Comparison of ENCODE assay signal across 13 mouse cellular contexts in the genomic region with DNA sequence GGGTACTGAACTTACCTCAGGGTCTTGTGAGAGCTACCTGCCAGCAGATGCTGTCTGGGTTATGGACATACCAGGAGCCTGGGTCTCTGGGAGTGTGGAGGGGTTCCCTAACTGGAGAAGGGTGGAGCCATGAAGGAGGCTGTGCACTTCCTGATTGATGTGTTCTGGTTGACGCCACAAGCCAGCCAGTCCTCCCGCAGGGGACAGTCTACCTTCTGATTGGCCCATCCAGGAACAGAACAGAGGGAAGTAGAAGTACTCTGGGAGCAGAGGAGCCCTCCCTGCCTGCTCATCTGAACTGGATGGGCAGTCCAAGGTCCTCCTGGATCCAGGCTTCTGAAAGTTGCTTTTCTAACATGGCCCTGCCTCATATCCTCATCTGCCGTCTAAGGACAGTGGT. TPM values are rescaled to one million over a fixed set of nuclear protein-coding genes. Genes with fewer than 3 reads are reported as not detected.
DNase-seq lines count a peak whose midpoint lies in the region; ATAC-seq and TF ChIP-seq lines count a peak whose summit lies in the region.
"Had no signal": no experiment of that assay in that cellular context is flagged by ENCODE, and none has a peak within 500 bp of the region (broad histone marks: within the 10 kb centered on the region; RNA-seq: fewer than 3 reads in every experiment).

A gene (minus strand): TSS at position 147 of the 400 bp plus-strand sequence.

- no peak within 1 kb of the TSS for H3K4me2 ChIP-seq in heart, postnatal 0 days (ENCODE audit: low read depth, low read length)
- H3K4me2 ChIP-seq: heart, embryonic 13.5 days; lung, embryonic 14.5 days had no signal

- peaks cover 15% of the 10 kb centered on the region for H3K36me3 ChIP-seq in heart, postnatal 0 days (replicated peaks; ENCODE audit: control insufficient read depth, insufficient read depth, low read length)
- H3K36me3 ChIP-seq in liver, adult 2 months (ENCODE audit: control insufficient read depth, insufficient read depth, low read length) = no peaks in the 10 kb centered on the region
- peaks cover 33% of the 10 kb centered on the region for H3K36me3 ChIP-seq in forebrain, embryonic 10.5 days (replicated peaks)

- no peak for TF ChIP-seq POLR2A in bone marrow, adult 2 months (IDR thresholded peaks at IDR 0.05; ENCODE audit: borderline replicate concordance, control insufficient read depth, low read depth, low read length)
- no peak for TF ChIP-seq POLR2A in liver, adult 2 months (IDR thresholded peaks at IDR 0.05; ENCODE audit: extremely low read depth, insufficient read depth, low read length)

- no peak within 1 kb of the TSS for H3K9ac ChIP-seq in heart, postnatal 0 days (replicated peaks; ENCODE audit: low read depth, low read length)
- no peak within 1 kb of the TSS for H3K9ac ChIP-seq in liver, adult 2 months (ENCODE audit: low read depth, low read length)
- H3K9ac ChIP-seq: forebrain, postnatal 0 days; heart, embryonic 13.5 days; lung, embryonic 14.5 days had no signal

- no peak within 1 kb of the TSS for H3K4me3 ChIP-seq in heart, postnatal 0 days (ENCODE audit: low read depth, low read length)
- peak within 1 kb of the TSS; percentile 77 for H3K4me3 ChIP-seq in bone marrow, adult 2 months (replicated peaks; ENCODE audit: control insufficient read depth, low read depth, low read length)
- H3K4me3 ChIP-seq in liver, adult 2 months (ENCODE audit: insufficient read depth, low read depth, low read length) = no peak within 1 kb of the TSS
- no peak within 1 kb of the TSS for H3K4me3 ChIP-seq in forebrain, embryonic 10.5 days
- H3K4me3 ChIP-seq: heart, embryonic 13.5 days had no signal

- H3K27ac ChIP-seq in heart, postnatal 0 days (ENCODE audit: low read depth) = peak within 1 kb of the TSS; percentile 22
- H3K27ac ChIP-seq in bone marrow, adult 2 months (ENCODE audit: control insufficient read depth, insufficient read depth, low read depth, low read length, poor library complexity) = peak within 1 kb of the TSS; percentile 53
- no peak within 1 kb of the TSS for H3K27ac ChIP-seq in liver, adult 2 months (replicated peaks; ENCODE audit: insufficient read depth, low read depth, low read length)
- no peak within 1 kb of the TSS for H3K27ac ChIP-seq in forebrain, embryonic 10.5 days
- H3K27ac ChIP-seq: heart, embryonic 13.5 days had no signal

- no peaks in the 10 kb centered on the region for H3K79me2 ChIP-seq in liver, adult 2 months (ENCODE audit: control insufficient read depth, insufficient read depth, low read length)

- intact Hi-C loops in heart, postnatal 25 days (cut with DNase I) = no loop called here

- no peaks in the 10 kb centered on the region for H3K9me3 ChIP-seq in heart, postnatal 0 days (replicated peaks; ENCODE audit: control insufficient read depth, low read length)
- H3K9me3 ChIP-seq in forebrain, embryonic 10.5 days = no peaks in the 10 kb centered on the region
- H3K9me3 ChIP-seq: heart, embryonic 13.5 days had no signal

- TF ChIP-seq EP300 in heart, postnatal 0 days (IDR thresholded peaks at IDR 0.05; ENCODE audit: low read depth) = no peak

- no peak for ATAC-seq in heart, postnatal 0 days (ENCODE audit: insufficient read depth, low read depth)
- ATAC-seq: forebrain, postnatal 0 days had no signal

- H3K4me1 ChIP-seq in heart, postnatal 0 days (ENCODE audit: control insufficient read depth, insufficient read depth) = peaks cover 12% of the 10 kb centered on the region
- no peaks in the 10 kb centered on the region; the same call in 1 of the 2 replicates for H3K4me1 ChIP-seq in bone marrow, adult 2 months (ENCODE audit: control insufficient read depth, insufficient read depth, low read length)
- H3K4me1 ChIP-seq in liver, adult 2 months (ENCODE audit: control insufficient read depth, insufficient read depth, low read length) = no peaks in the 10 kb centered on the region
- peaks cover 10% of the 10 kb centered on the region; the same call in 1 of the 2 replicates for H3K4me1 ChIP-seq in forebrain, embryonic 10.5 days

- no peaks in the 10 kb centered on the region for H3K27me3 ChIP-seq in heart, postnatal 0 days (ENCODE audit: control insufficient read depth, insufficient read depth, low read length)
- H3K27me3 ChIP-seq in liver, adult 2 months (ENCODE audit: control insufficient read depth, insufficient read depth, low read length) = no peaks in the 10 kb centered on the region
- H3K27me3 ChIP-seq in forebrain, embryonic 10.5 days (ENCODE audit: poor library complexity, severe bottlenecking) = no peaks in the 10 kb centered on the region
- H3K27me3 ChIP-seq: heart, embryonic 13.5 days had no signal

- WGBS in heart, postnatal 0 days = 53% methylated on average over 3 of the region's 3 CpGs
- 19% methylated on average over 3 of the region's 3 CpGs for WGBS in bone marrow, adult 2 months
- WGBS in liver, adult 2 months = 65% methylated on average over 3 of the region's 3 CpGs
- 73% methylated on average over 3 of the region's 3 CpGs for WGBS in forebrain, embryonic 10.5 days

- no peak for DNase-seq in heart, postnatal 0 days (ENCODE audit: low spot score)
- DNase-seq in heart, postnatal 25 days (ENCODE audit: low spot score) = no peak
- DNase-seq in liver, adult 2 months (ENCODE audit: extremely low read depth, low read depth, low spot score) = peak; percentile 16
- DNase-seq in monocyte, adult 2 months (ENCODE audit: low read depth in 1 of 2, low spot score in 2 of 2) = peak; percentile 57 to 64
- DNase-seq in left cerebral cortex, adult 11 months (ENCODE audit: low spot score) = no peak
- no peak for DNase-seq in forebrain, embryonic 10.5 days (ENCODE audit: extremely low spot score, low spot score)
- no peak for DNase-seq in ovary, postnatal 10 days (ENCODE audit: low spot score)
- DNase-seq: embryo, embryonic 11 days; forebrain, postnatal 0 days; kidney, postnatal 14 days; lung, embryonic 14.5 days had no signal

- no peak for TF ChIP-seq CTCF in heart, postnatal 0 days (IDR thresholded peaks at IDR 0.05; ENCODE audit: low read depth)
- TF ChIP-seq CTCF in bone marrow, adult 2 months (IDR thresholded peaks at IDR 0.05; ENCODE audit: control insufficient read depth, insufficient read depth, low read length) = no peak
- TF ChIP-seq CTCF in liver, adult 2 months (IDR thresholded peaks at IDR 0.05; ENCODE audit: low read depth, low read length) = no peak

RNA-seq across cellular contexts. Expression of the gene that starts here (rescaled TPM):
- total RNA-seq in heart, postnatal 0 days (2014; rRNA removed; ENCODE audit: low replicate concordance) = 1.5 TPM in 1 of 2 replicates, not detected in the other
- polyA plus RNA-seq in heart, postnatal 0 days (2015; fragmentation: Nextera tagmentation; extraction: Ambion mirVana) = 0.18 and 0.31 TPM in 2 replicates
- 1 to 10 TPM; 1.8 to 1.9 TPM for total RNA-seq in heart, postnatal 25 days (2021)
- polyA plus RNA-seq in bone marrow, adult 2 months (2011; ENCODE audit: insufficient read depth, insufficient read length, low replicate concordance, missing spikeins) = 67.0 and 199 TPM in 2 replicates
- total RNA-seq in liver, adult 2 months (2014; rRNA removed) = 0.81 and 0.92 TPM in 2 replicates
- polyA plus RNA-seq in liver, adult 2 months (2012; rRNA removed) = 0.40 and 0.84 TPM in 2 replicates
- 1.00 and 1.2 TPM in 2 replicates for polyA plus RNA-seq in forebrain, embryonic 10.5 days (2016; fragmentation: Nextera tagmentation; extraction: Ambion mirVana)

Comparison
In these comparisons a context has a peak if more than half of its experiments do, and no peak if none do; other contexts are left out.
1. RNA of the gene that starts here (polyA plus RNA-seq): 67.0 to 199 TPM in bone marrow, adult 2 months; 1.00 to 1.2 TPM in forebrain, embryonic 10.5 days, 0.40 to 0.84 TPM in liver, adult 2 months and 0.18 to 0.31 TPM in heart, postnatal 0 days; every median in the first group is over 10 times any median in the second.
2. Peak in DNase-seq in liver, adult 2 months; RNA of the gene not detected or under 1 TPM.
3. DNase-seq: peak in monocyte, adult 2 months (2 of 2); none in heart, postnatal 0 days (single experiment), heart, postnatal 25 days (single experiment), left cerebral cortex, adult 11 months (single experiment), forebrain, embryonic 10.5 days (single experiment) and ovary, postnatal 10 days (single experiment).
4. H3K27ac ChIP-seq: peak in heart, postnatal 0 days (single experiment) and bone marrow, adult 2 months (single experiment); none in liver, adult 2 months (single experiment) and forebrain, embryonic 10.5 days (single experiment).